Mouse (Mus musculus): ENCODE measurements around the gene Fzd7.
A peak's percentile ranks its signal among the peaks of the same experiment; 100 is the strongest.

The Fzd7 gene

DNA sequence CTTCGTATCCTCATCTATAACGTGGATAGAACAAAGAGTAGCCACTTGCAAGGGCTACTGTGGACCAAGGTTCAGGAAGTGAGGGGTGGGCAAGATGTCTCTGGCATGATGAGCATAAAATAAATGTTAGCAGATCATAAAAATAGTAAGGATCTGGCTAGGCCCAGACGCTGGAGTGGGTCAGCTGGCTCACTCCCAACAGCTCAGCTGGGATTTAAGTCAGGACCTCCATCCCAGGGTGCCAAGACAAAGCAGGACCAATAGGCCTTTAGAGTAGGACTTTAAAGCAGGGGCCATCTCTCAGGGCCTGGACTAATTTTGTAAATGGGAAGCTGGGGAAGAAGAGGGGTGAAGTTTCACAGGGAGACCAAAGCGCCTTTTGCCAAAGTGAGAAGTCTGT is 11.5 kb upstream of the Fzd7 start:
- DNase-seq (ENCODE audit: extremely low spot score, low spot score) = peak; percentile 14

DNA sequence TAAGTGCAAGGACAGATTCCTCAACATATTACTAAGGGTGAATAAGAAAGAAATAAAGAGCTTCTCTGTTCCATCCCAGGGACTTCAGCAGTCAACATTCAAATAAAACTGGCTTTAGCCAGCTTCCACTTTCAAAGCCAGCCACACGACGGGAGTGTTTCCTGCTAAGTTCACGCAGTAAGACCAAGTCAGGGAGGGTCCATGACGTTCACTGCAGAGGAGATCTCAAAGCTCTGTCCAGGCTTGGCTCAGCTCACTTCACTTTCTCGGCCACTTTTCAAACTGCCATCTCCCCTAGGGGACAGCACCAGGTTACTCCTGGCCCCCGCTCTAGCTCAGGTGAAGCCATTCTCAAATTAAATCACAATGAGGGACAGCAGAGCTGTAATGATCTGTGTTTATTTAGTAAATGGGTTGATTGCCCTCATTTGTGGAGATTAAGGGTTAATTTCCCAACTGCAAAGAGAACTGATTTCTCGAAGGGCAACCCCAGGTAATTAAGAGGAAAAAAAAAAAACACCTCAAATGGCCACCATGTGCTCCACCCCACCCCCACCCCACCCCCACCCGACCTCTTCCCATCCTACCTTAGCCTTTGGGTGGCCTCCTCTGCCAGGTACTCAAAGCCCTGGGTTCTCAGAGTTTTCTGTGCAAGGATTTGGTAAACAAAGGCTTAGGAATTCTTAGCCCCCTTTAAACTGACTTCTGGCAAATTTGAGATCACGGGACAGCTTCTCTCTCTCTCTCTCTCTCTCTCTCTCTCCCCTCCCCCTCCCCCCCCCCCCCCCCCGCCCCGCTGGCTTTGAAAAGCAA is 9.7 kb upstream of the Fzd7 start:
- DNase-seq (ENCODE audit: extremely low spot score, low spot score) = peak; percentile 14

DNA sequence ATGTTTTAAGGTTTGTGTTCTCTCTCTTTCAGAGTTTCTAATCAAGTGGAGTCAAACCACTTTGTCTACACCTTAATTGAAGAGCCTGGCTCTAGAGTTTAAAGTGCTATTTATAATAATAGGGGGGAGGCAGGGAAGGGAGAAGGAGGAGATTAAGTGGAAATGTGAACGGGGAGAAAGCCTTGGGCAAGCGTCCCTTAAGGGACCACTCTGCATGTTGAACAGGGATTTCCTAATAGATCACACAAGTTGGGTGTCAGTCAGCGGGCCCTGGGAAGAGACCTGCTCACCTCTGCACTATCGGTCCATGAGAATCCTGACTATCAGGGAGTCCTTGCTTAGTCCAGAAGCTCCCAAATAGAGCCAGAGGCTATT is 9.1 kb upstream of the Fzd7 start:
- DNase-seq (ENCODE audit: extremely low spot score, low spot score) = no peak

- DNase-seq (ENCODE audit: extremely low spot score, low spot score) = no peak
These were observed 6.6 kb upstream of the Fzd7 start for GRCm38 (mm10) chr1:59475618-59476017.

DNA sequence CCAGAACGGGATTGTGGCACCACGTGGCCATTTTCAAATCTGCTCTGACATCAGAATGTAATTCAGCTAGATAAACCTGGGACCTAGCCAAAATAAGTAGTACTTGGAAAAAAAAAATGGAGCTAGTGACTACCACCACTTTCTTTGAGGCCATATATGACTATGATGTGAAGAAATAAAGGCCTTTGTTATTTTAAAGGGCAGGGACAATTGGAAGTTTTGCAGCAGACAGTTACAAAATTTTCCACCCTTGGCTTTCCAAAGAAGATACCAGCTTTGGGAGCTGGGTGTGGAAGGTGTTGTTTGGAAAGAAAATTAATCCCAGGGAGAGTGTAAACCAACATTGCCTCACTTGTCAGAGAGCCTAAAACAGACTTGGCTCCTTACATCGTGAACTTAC is 3.3 kb upstream of the Fzd7 start:
- no peak for DNase-seq (ENCODE audit: extremely low spot score, low spot score)

DNA sequence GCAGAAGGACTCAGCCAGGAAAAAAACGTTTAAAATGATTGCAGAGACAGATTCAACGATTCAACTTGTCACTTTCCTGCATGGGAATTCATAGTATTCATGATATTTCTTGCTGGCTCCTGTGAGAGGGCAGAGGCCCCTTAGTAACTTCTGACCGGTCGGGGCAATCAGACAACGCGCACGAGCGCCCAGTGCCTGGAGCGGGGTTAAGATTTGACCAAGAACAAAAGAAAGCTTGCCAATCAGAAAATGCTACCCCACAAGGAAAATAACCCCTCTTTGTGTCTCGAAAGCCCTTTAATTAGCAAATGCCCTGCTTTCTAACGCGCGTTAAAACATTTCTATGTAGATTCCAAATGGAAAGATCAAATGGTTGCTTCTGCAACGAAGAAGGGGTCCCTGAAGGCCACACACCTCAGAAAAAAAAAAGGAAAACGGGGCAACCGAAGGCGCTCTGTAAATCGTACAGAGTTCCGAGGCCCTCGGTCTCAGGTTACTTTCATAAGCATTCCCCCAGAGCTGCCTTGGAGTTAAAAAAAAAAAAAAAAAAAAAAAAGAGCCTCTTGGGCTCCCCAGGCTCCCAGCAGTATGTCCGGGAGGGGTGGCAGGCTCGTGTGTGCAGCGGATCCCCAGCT is 1.3 kb upstream of the Fzd7 start:
- DNase-seq (ENCODE audit: extremely low spot score, low spot score) = peak; percentile 50

DNA sequence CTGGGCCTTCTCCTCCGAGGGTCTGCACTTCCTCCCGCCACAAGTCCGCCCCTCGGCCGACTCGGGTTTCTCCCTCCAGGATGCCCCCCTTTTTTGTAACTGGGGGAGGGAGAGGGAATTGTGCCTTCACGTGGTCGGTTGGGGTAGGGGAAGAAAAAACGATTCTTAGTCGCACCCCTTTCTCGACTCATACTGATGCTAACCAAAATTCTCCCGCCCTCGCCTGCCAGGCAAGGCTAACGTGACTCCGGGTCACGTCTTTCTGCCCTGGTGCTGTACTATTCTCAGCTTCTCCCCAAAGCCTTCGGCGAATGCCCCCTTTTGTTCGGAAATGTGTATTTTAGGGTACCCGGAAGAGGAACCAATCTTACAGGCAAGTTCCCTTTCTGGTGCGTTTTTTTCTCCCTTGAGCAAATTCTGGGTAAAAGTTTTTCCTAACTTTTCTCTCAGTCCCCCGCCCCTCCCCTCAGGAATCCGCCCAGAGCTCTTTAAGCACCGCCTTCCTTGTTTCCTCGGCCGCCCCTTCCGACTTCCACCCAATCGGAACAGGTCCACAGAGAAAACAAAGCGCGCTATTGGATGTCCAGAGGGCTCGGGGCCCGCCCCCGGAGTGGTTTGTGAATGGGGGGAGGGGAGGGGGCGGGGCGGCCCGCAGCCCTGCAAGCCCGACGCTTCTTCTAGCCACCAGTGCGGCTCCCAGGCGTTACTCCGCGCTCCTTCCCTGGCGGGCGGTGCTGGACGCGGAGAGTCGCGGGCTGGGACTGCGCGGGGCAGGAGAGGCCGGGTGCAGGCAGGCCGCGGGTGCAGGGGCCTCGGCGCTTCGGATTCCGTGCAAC is 550 bp upstream of the Fzd7 start:
- DNase-seq (ENCODE audit: extremely low spot score, low spot score) = peak; percentile 93

- peak; percentile 68 for DNase-seq (ENCODE audit: extremely low spot score, low spot score)
These were observed 684 bp downstream of the Fzd7 start for GRCm38 (mm10) chr1:59482696-59483520.

GRCm38 (mm10) chr1:59483521-59484245 is 1.5 kb downstream of the Fzd7 start:
- peak; percentile 83 for DNase-seq (ENCODE audit: extremely low spot score, low spot score)

DNA sequence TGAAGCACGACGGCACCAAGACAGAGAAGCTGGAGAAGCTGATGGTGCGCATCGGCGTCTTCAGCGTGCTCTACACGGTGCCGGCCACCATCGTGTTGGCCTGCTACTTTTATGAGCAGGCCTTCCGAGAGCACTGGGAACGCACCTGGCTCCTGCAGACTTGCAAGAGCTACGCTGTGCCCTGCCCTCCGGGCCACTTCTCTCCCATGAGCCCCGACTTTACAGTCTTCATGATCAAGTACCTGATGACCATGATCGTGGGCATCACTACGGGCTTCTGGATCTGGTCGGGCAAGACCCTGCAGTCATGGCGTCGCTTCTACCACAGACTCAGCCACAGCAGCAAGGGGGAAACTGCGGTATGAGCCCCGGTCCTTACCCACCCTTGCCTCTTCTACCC is 2.1 kb downstream of the Fzd7 start:
- peak; percentile 61 for DNase-seq (ENCODE audit: extremely low spot score, low spot score)

DNA sequence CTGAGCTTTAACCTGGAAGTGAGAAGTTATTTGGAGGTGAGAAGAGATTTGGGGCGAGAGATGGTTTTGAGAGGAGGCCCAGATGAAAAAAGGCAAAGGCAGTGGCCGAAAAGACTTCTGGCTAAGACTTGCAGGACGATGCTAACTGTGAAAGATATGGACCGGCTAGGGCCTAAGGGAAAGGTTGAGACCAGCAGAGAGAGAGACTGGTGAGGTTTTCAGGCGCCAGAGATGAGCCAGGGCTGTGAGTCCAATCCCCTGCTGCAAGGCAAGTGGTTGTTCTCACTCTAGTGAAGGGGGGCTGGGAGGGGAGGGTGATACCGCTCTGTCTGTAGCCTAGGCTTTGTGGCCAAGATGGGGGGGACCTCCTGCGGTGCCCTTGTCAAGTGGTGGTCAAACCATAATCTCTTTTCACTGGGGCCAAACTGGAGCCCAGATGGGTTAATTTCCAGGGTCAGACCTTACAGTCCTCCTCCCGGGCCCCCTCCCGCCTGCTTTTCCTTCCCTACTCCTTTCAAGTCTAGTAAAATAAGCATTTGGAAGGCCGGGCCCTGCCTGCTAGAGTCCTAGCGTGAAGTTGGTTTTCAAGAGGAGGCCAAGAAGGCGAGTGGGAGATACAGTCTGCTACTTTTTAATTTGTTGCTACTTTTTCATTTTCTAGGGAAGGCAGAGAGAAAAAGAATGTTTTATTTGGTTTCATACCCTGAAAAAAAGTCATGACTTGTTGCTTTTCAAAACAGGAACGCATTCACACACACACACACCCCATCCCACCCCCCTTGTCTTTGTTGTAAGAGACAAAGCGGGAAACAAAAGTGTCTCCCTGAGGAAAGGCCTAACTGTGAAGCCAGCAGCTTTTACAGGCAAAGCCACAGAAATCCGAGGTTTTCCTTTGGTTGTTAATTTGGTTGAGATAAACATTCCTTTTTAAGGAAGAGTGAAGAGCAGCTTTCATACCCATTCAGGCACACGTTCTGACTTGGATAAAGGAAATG is 2.9 kb downstream of the Fzd7 start:
- peak; percentile 82 for DNase-seq (ENCODE audit: extremely low spot score, low spot score)

- no peak for DNase-seq (ENCODE audit: extremely low spot score, low spot score)
These were observed 3.6 kb downstream of the Fzd7 start for GRCm38 (mm10) chr1:59485803-59486202.

- DNase-seq (ENCODE audit: extremely low spot score, low spot score) = peak; percentile 50
These were observed 5.4 kb downstream of the Fzd7 start for GRCm38 (mm10) chr1:59487651-59488051.

DNA sequence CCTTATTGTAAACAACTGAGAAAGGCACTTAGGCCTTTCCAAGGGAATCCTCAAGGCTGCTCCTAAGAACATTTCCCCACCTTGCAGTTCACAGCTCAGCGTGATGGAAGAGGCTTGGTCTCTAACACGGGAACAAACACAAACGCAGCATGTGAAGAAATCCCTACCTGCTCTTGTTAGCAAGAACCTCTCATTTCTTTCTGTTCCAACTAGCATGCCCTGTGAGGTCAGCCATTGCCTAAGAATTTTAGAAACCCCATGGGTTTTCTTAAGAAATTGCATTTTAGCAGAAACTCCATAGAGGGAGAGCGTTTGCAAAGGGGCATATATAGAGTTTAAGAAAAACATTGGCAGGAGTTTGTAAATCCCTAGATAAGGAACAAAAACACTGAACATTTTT is 6.3 kb downstream of the Fzd7 start:
- DNase-seq (ENCODE audit: extremely low spot score, low spot score) = no peak

- no peak for DNase-seq (ENCODE audit: extremely low spot score, low spot score)
These were observed 6.8 kb downstream of the Fzd7 start for GRCm38 (mm10) chr1:59488991-59489390.

- DNase-seq (ENCODE audit: extremely low spot score, low spot score) = no peak
These were observed 9.3 kb downstream of the Fzd7 start for GRCm38 (mm10) chr1:59491517-59491916.

- no peak for DNase-seq (ENCODE audit: extremely low spot score, low spot score)
These were observed 10.2 kb downstream of the Fzd7 start for GRCm38 (mm10) chr1:59492432-59492831.

- DNase-seq (ENCODE audit: extremely low spot score, low spot score) = no peak
These were observed 13.7 kb downstream of the Fzd7 start for GRCm38 (mm10) chr1:59495970-59496369.

All from neural tube, embryonic 10.5 days (tissue).